Mouse (Mus musculus): ENCODE results near the gene Rgs6.

DNA sequence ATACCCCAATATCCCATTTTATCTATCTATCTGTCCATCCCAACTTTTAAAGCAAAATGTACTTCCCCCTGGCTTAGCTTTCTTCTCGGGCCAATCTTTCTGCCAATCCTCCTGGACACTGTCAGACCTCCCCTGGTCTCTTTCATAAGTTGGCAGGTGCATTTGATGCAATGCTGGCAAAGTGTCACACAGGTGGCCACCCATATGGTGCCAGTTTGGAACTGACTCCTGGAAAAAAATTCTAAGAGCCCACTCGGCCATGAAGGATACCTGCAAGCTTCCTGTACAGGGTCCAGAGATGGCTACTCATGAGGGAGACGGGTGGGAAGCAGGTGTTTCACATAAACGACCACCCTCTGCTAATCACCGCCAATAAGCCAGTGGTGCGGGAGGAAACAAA lies 592.5 kb downstream of the Rgs6 start:
- no peak for TF ChIP-seq POLR2A (IDR thresholded peaks at IDR 0.05; ENCODE audit: borderline replicate concordance, extremely low read depth, insufficient read depth, insufficient read length, poor library complexity, severe bottlenecking)
- TF ChIP-seq CTCF (IDR thresholded peaks at IDR 0.05; ENCODE audit: borderline replicate concordance, extremely low read depth, insufficient read depth, insufficient read length): no peak

Data from brain, embryonic 14.5 days (tissue).